Mouse (Mus musculus) ES-E14 (cell line): ENCODE results near the gene Stxbp1. TPM values are rescaled to one million over a fixed set of nuclear protein-coding genes. Genes with fewer than 3 reads are reported as not detected.

Experiments used
- DNase-seq: peaks from one replicate; pipeline ENCODE4 v3.0.0-alpha.2; 2013; ENCODE audit warnings: low read depth, low spot score
- H3K27ac ChIP-seq: 2 replicates; pipeline ENCODE4 v1.5.1; 2012; ENCODE audit warnings: low read depth, mild to moderate bottlenecking, low read length, moderate library complexity, mixed read lengths; ENCODE audit not compliant: poor library complexity, insufficient read depth, severe bottlenecking
- H3K36me3 ChIP-seq: 2 replicates; pipeline ENCODE4 v1.6.1; 2012; ENCODE audit warnings: mild to moderate bottlenecking, low read length, moderate library complexity, mixed read lengths; ENCODE audit not compliant: control insufficient read depth, poor library complexity, insufficient read depth, severe bottlenecking
- H3K4me1 ChIP-seq, 2 experiments: fragments of 150-350 bp in 1 of 2; sonication (generic) in 1 of 2; 2 replicates each; pipeline ENCODE4 v1.6.1; 2012; ENCODE audit warnings: low read length in 2 of 2, mild to moderate bottlenecking in 1 of 2, mixed read lengths in 1 of 2; ENCODE audit not compliant: control insufficient read depth in 2 of 2, insufficient read depth in 2 of 2, poor library complexity in 1 of 2
- H3K4me3 ChIP-seq, 2 experiments: fragments of 150-350 bp in 1 of 2; sonication (generic) in 1 of 2; 2 replicates each; pipeline ENCODE4 v1.5.1; 2012; ENCODE audit warnings: low read length in 2 of 2, low read depth in 1 of 2, mild to moderate bottlenecking in 1 of 2, mixed read lengths in 1 of 2; ENCODE audit not compliant: insufficient read depth in 1 of 2, poor library complexity in 1 of 2, severe bottlenecking in 1 of 2
- H3K9ac ChIP-seq: 2 replicates; pipeline ENCODE4 v1.6.1; 2012; ENCODE audit warnings: low read depth, mild to moderate bottlenecking, low read length, mixed read lengths; ENCODE audit not compliant: poor library complexity, insufficient read depth, severe bottlenecking
- H3K9me3 ChIP-seq: fragments of 150-350 bp; sonication (generic); 2 replicates; pipeline ENCODE4 v1.6.1; 2012; ENCODE audit warnings: low read depth, mild to moderate bottlenecking, low read length; ENCODE audit not compliant: control insufficient read depth, insufficient read depth
- CHD2 ChIP-seq: IDR thresholded peaks from 2 replicates; pipeline ENCODE4 v1.6.1; 2014; ENCODE audit warnings: mild to moderate bottlenecking, low read depth, low read length, inconsistent platforms
- HCFC1 ChIP-seq: IDR thresholded peaks from 2 replicates; pipeline ENCODE4 v1.6.1; 2012; ENCODE audit warnings: low read length, inconsistent platforms, borderline replicate concordance; ENCODE audit not compliant: insufficient read depth
- MAFK ChIP-seq: IDR thresholded peaks from 2 replicates; pipeline ENCODE4 v1.6.1; 2014; ENCODE audit warnings: mild to moderate bottlenecking, low read depth, low read length, inconsistent platforms; ENCODE audit not compliant: insufficient read depth
- ZC3H11A ChIP-seq: IDR thresholded peaks from 2 replicates; pipeline ENCODE4 v1.6.1; 2012; ENCODE audit warnings: low read depth, mild to moderate bottlenecking, inconsistent platforms, low read length, borderline replicate concordance
- ZNF384 ChIP-seq: IDR thresholded peaks from 2 replicates; pipeline ENCODE4 v1.6.1; 2012; ENCODE audit warnings: low read depth, low read length, inconsistent platforms
- in situ Hi-C, 2 experiments: fragments of 600-800 bp; cut with MboI; formaldehyde crosslinking; loops; one replicate each; pipeline ENCODE4 v1.15.1; 2025; ENCODE audit warnings: low sequenced_read_pairs in 2 of 2, inconsistent platforms in 1 of 2; ENCODE audit not compliant: unreplicated experiment in 2 of 2
- total RNA-seq: library from RNA; depleted of rRNA; stranded (reverse); fragments of 300-350 nt; gene quantifications from 2 replicates; pipeline ENCODE4 v1.2.3, GENCODE M21; 2012

Stxbp1 gene
- total RNA-seq, 1 experiment, result 4.0 TPM

GRCm38 (mm10) chr2:32817589-32817988 is 29.5 kb downstream of the Stxbp1 start:
- Histone ChIP-seq H3K9me3 (no peaks in the 10 kb centered on the region), H3K9ac (no peak overlapping the region), H3K36me3 (peaks cover 2% of the 10 kb centered on the region; the same call in 1 of the 2 replicates), H3K4me3 (no peak overlapping the region), H3K27ac (no peak overlapping the region), H3K4me1 (no peaks in the 10 kb centered on the region)
- in situ Hi-C loops, result no loop called here
- DNase-seq, result no peak
- TF ChIP-seq ZC3H11A (no peak), HCFC1 (no peak), ZNF384 (no peak), CHD2 (no peak), MAFK (no peak)

- no peak overlapping the region for H3K27ac ChIP-seq
- no peak for TF ChIP-seq MAFK
- no peak for TF ChIP-seq HCFC1
- TF ChIP-seq ZNF384, result no peak
- no peak for TF ChIP-seq ZC3H11A
- TF ChIP-seq CHD2, result no peak
- DNase-seq, result no peak
These were observed 30.0 kb downstream of the Stxbp1 start for GRCm38 (mm10) chr2:32816946-32817581.

GRCm38 (mm10) chr2:32816497-32816896 is 30.5 kb downstream of the Stxbp1 start:
- Histone ChIP-seq H3K36me3 (peaks cover 2% of the 10 kb centered on the region; the same call in 1 of the 2 replicates), H3K4me3 (no peak overlapping the region), H3K9me3 (no peaks in the 10 kb centered on the region), H3K4me1 (no peaks in the 10 kb centered on the region), H3K27ac (no peak overlapping the region), H3K9ac (no peak overlapping the region)
- in situ Hi-C loops, result no loop called here
- no peak for DNase-seq
- TF ChIP-seq ZNF384 (no peak), CHD2 (no peak), MAFK (no peak), HCFC1 (no peak), ZC3H11A (no peak)

More at GRCm38 (mm10) chr2:32816946-32817581, 30.0 kb downstream of the Stxbp1 start:
- H3K4me3 ChIP-seq, result no peak overlapping the region
- H3K36me3 ChIP-seq, result peaks cover 2% of the 10 kb centered on the region; the same call in 1 of the 2 replicates
- no peaks in the 10 kb centered on the region for H3K4me1 ChIP-seq
- in situ Hi-C loops, result no loop called here
- no peaks in the 10 kb centered on the region for H3K9me3 ChIP-seq
- no peak overlapping the region for H3K9ac ChIP-seq

GRCm38 (mm10) chr2:32811959-32812358 is 35.1 kb downstream of the Stxbp1 start:
- in situ Hi-C loops, result no loop called here
- Histone ChIP-seq H3K4me1 (peaks cover 0 to 6% of the 10 kb centered on the region in 2 experiments; a peak in 2 of 4 replicates), H3K27ac (no peak overlapping the region), H3K4me3 (no peak overlapping the region), H3K9ac (no peak overlapping the region), H3K36me3 (peaks cover 2% of the 10 kb centered on the region; the same call in 1 of the 2 replicates), H3K9me3 (no peaks in the 10 kb centered on the region)
- TF ChIP-seq CHD2, result no peak
- no peak for TF ChIP-seq HCFC1
- no peak for TF ChIP-seq ZC3H11A
- no peak for TF ChIP-seq ZNF384
- no peak for TF ChIP-seq MAFK
- DNase-seq, result no peak
